Mouse (Mus musculus) liver, embryonic 12.5 days (tissue): ENCODE results near the gene BC005537. TPM values are rescaled to one million over a fixed set of nuclear protein-coding genes. Genes with fewer than 3 reads are reported as not detected.
"Not testable (repeated sequence)": the region's sequence is repeated elsewhere in the genome, so short reads cannot be mapped to it uniquely, and the experiment has no call there.

Source experiments
- ATAC-seq: fragments of 200-750 bp; cut with Nextera tagmentation; 2 replicates; pipeline ENCODE4 v1.8.0; 2017; ENCODE audit warnings: moderate number of reproducible peaks, mild to moderate bottlenecking, moderate library complexity
- H3K27ac ChIP-seq: fragments of 300-500 bp; sonication (generic); 2 replicates; pipeline ENCODE4 v1.5.1; 2016; ENCODE audit warnings: mild to moderate bottlenecking
- H3K27me3 ChIP-seq: fragments of 300-500 bp; sonication (generic); replicated peaks from 2 replicates; pipeline ENCODE4 v1.6.1; 2016; ENCODE audit warnings: mild to moderate bottlenecking, moderate library complexity
- H3K36me3 ChIP-seq: fragments of 300-500 bp; sonication (generic); 2 replicates; pipeline ENCODE4 v1.6.1; 2016; ENCODE audit warnings: mild to moderate bottlenecking, moderate library complexity
- H3K4me1 ChIP-seq: fragments of 300-500 bp; sonication (generic); 2 replicates; pipeline ENCODE4 v1.6.1; 2016
- H3K4me2 ChIP-seq: fragments of 300-500 bp; sonication (generic); 2 replicates; pipeline ENCODE4 v1.6.1; 2016; ENCODE audit warnings: mild to moderate bottlenecking, moderate library complexity
- H3K4me3 ChIP-seq: fragments of 300-500 bp; sonication (generic); 2 replicates; pipeline ENCODE4 v1.5.1; 2016; ENCODE audit warnings: mild to moderate bottlenecking, moderate library complexity
- H3K9ac ChIP-seq: fragments of 300-500 bp; sonication (generic); 2 replicates; pipeline ENCODE4 v1.6.1; 2016; ENCODE audit warnings: mild to moderate bottlenecking, moderate library complexity
- H3K9me3 ChIP-seq: fragments of 300-500 bp; sonication (generic); replicated peaks from 2 replicates; pipeline ENCODE4 v1.6.1; 2016; ENCODE audit warnings: mild to moderate bottlenecking, moderate library complexity
- WGBS: fragments of 180-500 bp; shearing (Covaris S2); methylation state at CpG from one replicate; pipeline ENCODE4 v1.1.7; 2016; ENCODE audit not compliant: insufficient replicate concordance; 5-methylcytosine and 5-hydroxymethylcytosine counted together
- polyA plus RNA-seq: library from polyadenylated mRNA; unstranded; fragments of >200 nt; fragmentation: Nextera tagmentation; extraction: Ambion mirVana; gene quantifications from 2 replicates; pipeline ENCODE4 v1.2.1, GENCODE M21; 2016

BC005537 gene
- 10.1 and 10.8 TPM in 2 replicates for polyA plus RNA-seq

GRCm38 (mm10) chr13:24801308-24801921 is at the start of gene BC005537:
Gene BC005537, plus strand, starts transcription at chr13:24801657.
- H3K9ac ChIP-seq = peak within 1 kb of the TSS; percentile 100
- H3K4me1 ChIP-seq = peaks cover 34% of the 10 kb centered on the region
- no peaks in the 10 kb centered on the region for H3K9me3 ChIP-seq
- H3K27me3 ChIP-seq = no peaks in the 10 kb centered on the region; the same call in 1 of the 2 replicates
- WGBS = under 1% methylated on average over 67 of the region's 74 CpGs
- ATAC-seq = peak; percentile 44
- H3K27ac ChIP-seq = peak within 1 kb of the TSS; percentile 100
- peaks cover 26% of the 10 kb centered on the region for H3K36me3 ChIP-seq
- peak within 1 kb of the TSS; percentile 90 for H3K4me2 ChIP-seq
- H3K4me3 ChIP-seq = peak within 1 kb of the TSS; percentile 97

- peaks cover 30% of the 10 kb centered on the region for H3K4me1 ChIP-seq
- ATAC-seq = no peak
- no peak overlapping the region for H3K9ac ChIP-seq
- H3K4me3 ChIP-seq = no peak overlapping the region
- H3K9me3 ChIP-seq = no peaks in the 10 kb centered on the region
- no peak overlapping the region for H3K27ac ChIP-seq
- H3K4me2 ChIP-seq = no peak overlapping the region
- peaks cover 85% of the 10 kb centered on the region for H3K36me3 ChIP-seq
- H3K27me3 ChIP-seq = no peaks in the 10 kb centered on the region
- WGBS = 90% methylated on average over 3 of the region's 3 CpGs
Observed at GRCm38 (mm10) chr13:24756756-24757155, 44.7 kb upstream of the BC005537 start.

- H3K36me3 ChIP-seq = peaks cover 73% of the 10 kb centered on the region
- H3K4me2 ChIP-seq = 0 out of 2 replicates have a peak overlapping the region, but pooled peaks have one; percentile 75
- peaks cover 41% of the 10 kb centered on the region for H3K4me1 ChIP-seq
- no peaks in the 10 kb centered on the region for H3K27me3 ChIP-seq
- H3K27ac ChIP-seq = no peak overlapping the region
- H3K4me3 ChIP-seq = no peak overlapping the region
- no peaks in the 10 kb centered on the region for H3K9me3 ChIP-seq
- no peak for ATAC-seq
- H3K9ac ChIP-seq = no peak overlapping the region
- WGBS = 55% methylated on average over 12 of the region's 12 CpGs
Observed at GRCm38 (mm10) chr13:24757820-24758564, 43.5 kb upstream of the BC005537 start.

- Histone ChIP-seq H3K36me3 (peaks cover 59% of the 10 kb centered on the region), H3K9me3 (no peaks in the 10 kb centered on the region), H3K4me1 (peaks cover 44% of the 10 kb centered on the region), H3K9ac (peak overlapping the region; percentile 97), H3K27me3 (no peaks in the 10 kb centered on the region), H3K4me2 (peak overlapping the region; percentile 75), H3K4me3 (peak overlapping the region; percentile 92; the same call in 1 of the 2 replicates), H3K27ac (no peak overlapping the region)
- ATAC-seq = no peak
- 66% methylated on average over 10 of the region's 10 CpGs for WGBS
Observed at GRCm38 (mm10) chr13:24759451-24759850, 42.0 kb upstream of the BC005537 start.

- Histone ChIP-seq H3K4me2 (peak overlapping the region; percentile 75), H3K4me3 (peak overlapping the region; percentile 92), H3K27me3 (no peaks in the 10 kb centered on the region), H3K36me3 (peaks cover 49% of the 10 kb centered on the region), H3K9ac (peak overlapping the region; percentile 97), H3K4me1 (peaks cover 44% of the 10 kb centered on the region), H3K27ac (peak overlapping the region; percentile 99), H3K9me3 (no peaks in the 10 kb centered on the region)
- no peak for ATAC-seq
- 59% methylated on average over 5 of the region's 5 CpGs for WGBS
Observed at GRCm38 (mm10) chr13:24760351-24760870, 41.0 kb upstream of the BC005537 start.

- Histone ChIP-seq H3K27me3 (no peaks in the 10 kb centered on the region), H3K9me3 (no peaks in the 10 kb centered on the region), H3K4me1 (peaks cover 44% of the 10 kb centered on the region), H3K4me2 (peak overlapping the region; percentile 75), H3K27ac (peak overlapping the region; percentile 99), H3K9ac (peak overlapping the region; percentile 97), H3K36me3 (peaks cover 43% of the 10 kb centered on the region), H3K4me3 (peak overlapping the region; percentile 92)
- ATAC-seq = no peak
- 2% methylated on average over 10 of the region's 10 CpGs for WGBS
Observed at GRCm38 (mm10) chr13:24761083-24761402, 40.4 kb upstream of the BC005537 start.

- Histone ChIP-seq H3K9ac (peak within 1 kb of the TSS; percentile 97), H3K4me2 (peak within 1 kb of the TSS; percentile 75), H3K27ac (peak within 1 kb of the TSS; percentile 99), H3K4me3 (peak within 1 kb of the TSS; percentile 92), H3K27me3 (no peaks in the 10 kb centered on the region), H3K36me3 (peaks cover 37% of the 10 kb centered on the region), H3K9me3 (no peaks in the 10 kb centered on the region), H3K4me1 (peaks cover 44% of the 10 kb centered on the region)
- WGBS = under 1% methylated on average over 79 of the region's 79 CpGs
- ATAC-seq = peak; percentile 96
Observed at GRCm38 (mm10) chr13:24761403-24762227, 39.8 kb upstream of the BC005537 start, which contains the start of gene Gmnn. Gene Gmnn, minus strand, starts transcription at chr13:24761923.

- H3K4me1 ChIP-seq = peaks cover 44% of the 10 kb centered on the region
- H3K9ac ChIP-seq = peak overlapping the region; percentile 97
- H3K9me3 ChIP-seq = no peaks in the 10 kb centered on the region
- H3K27me3 ChIP-seq = no peaks in the 10 kb centered on the region
- ATAC-seq = no peak
- H3K4me2 ChIP-seq = peak overlapping the region; percentile 75
- peak overlapping the region; percentile 92 for H3K4me3 ChIP-seq
- WGBS = 24% methylated on average over 4 of the region's 4 CpGs
- peaks cover 31% of the 10 kb centered on the region for H3K36me3 ChIP-seq
- peak overlapping the region; percentile 99 for H3K27ac ChIP-seq
Observed at GRCm38 (mm10) chr13:24762254-24762653, 39.2 kb upstream of the BC005537 start.

- whole genome bisulfite sequencing = 59% methylated on average over 4 of the region's 4 CpGs
Observed at GRCm38 (mm10) chr13:24767809-24768208, 33.6 kb upstream of the BC005537 start.

GRCm38 (mm10) chr13:24771482-24771881 is 30.0 kb upstream of the BC005537 start:
- H3K9ac ChIP-seq, H3K27ac ChIP-seq, H3K9me3 ChIP-seq, ATAC-seq, H3K4me2 ChIP-seq, H3K27me3 ChIP-seq, H3K36me3 ChIP-seq, H3K4me3 ChIP-seq, H3K4me1 ChIP-seq: not testable (repeated sequence)
- 86% methylated on average over 10 of the region's 10 CpGs for WGBS

More at GRCm38 (mm10) chr13:24767809-24768208, 33.6 kb upstream of the BC005537 start:
- H3K27ac ChIP-seq, H3K36me3 ChIP-seq, H3K4me2 ChIP-seq, H3K9me3 ChIP-seq, H3K4me3 ChIP-seq, H3K9ac ChIP-seq, H3K4me1 ChIP-seq, ATAC-seq, H3K27me3 ChIP-seq: not testable (repeated sequence)

GRCm38 (mm10) chr13:24776146-24776844 is 25.2 kb upstream of the BC005537 start:
- H3K4me2 ChIP-seq = 0 out of 2 replicates have a peak overlapping the region, but pooled peaks have one; percentile 25
- no peak overlapping the region for H3K4me3 ChIP-seq
- H3K36me3 ChIP-seq = no peaks in the 10 kb centered on the region
- H3K9me3 ChIP-seq = no peaks in the 10 kb centered on the region
- WGBS = 46% methylated on average over 7 of the region's 7 CpGs
- H3K27ac ChIP-seq = no peak overlapping the region
- no peaks in the 10 kb centered on the region for H3K27me3 ChIP-seq
- 0 out of 2 replicates have a peak, but pooled peaks cover 3% of the 10 kb centered on the region for H3K4me1 ChIP-seq
- peak; percentile 52; the same call in 1 of the 2 replicates for ATAC-seq
- H3K9ac ChIP-seq = no peak overlapping the region
